Mouse (Mus musculus) stomach, embryonic 14.5 days (tissue): ENCODE measurements at regions not wholly inside any gene's neighbourhood (a gene's known extent, or its start where the extent isn't known, plus 50 kb on each side); places are given as distances from the start of the nearest gene placed in this dataset.

Experiments
- ATAC-seq: fragments of 200-750 bp; cut with Nextera tagmentation; 2 replicates; pipeline ENCODE4 v1.8.0; 2017; ENCODE audit warnings: low read depth, moderate TSS enrichment; ENCODE audit not compliant: insufficient number of reproducible peaks, insufficient read depth, low FRiP score
- H3K27ac ChIP-seq: fragments of 300-500 bp; sonication (generic); 2 replicates; pipeline ENCODE4 v1.5.1; 2014; ENCODE audit warnings: mild to moderate bottlenecking, low read length, moderate library complexity, mixed read lengths
- H3K27me3 ChIP-seq: fragments of 300-500 bp; sonication (generic); 2 replicates; pipeline ENCODE4 v1.6.1; 2014; ENCODE audit warnings: low read length, control low read depth, mixed read lengths; ENCODE audit not compliant: control insufficient read depth, insufficient read depth
- H3K36me3 ChIP-seq: fragments of 300-500 bp; sonication (generic); 2 replicates; pipeline ENCODE4 v1.6.1; 2014; ENCODE audit warnings: mild to moderate bottlenecking, control low read depth, low read length, moderate library complexity, mixed read lengths; ENCODE audit not compliant: control insufficient read depth, insufficient read depth
- H3K4me1 ChIP-seq: fragments of 300-500 bp; sonication (generic); 2 replicates; pipeline ENCODE4 v1.6.1; 2014; ENCODE audit warnings: low read length, control low read depth, mixed read lengths; ENCODE audit not compliant: control insufficient read depth, insufficient read depth
- H3K4me2 ChIP-seq: fragments of 300-500 bp; sonication (generic); replicated peaks from 2 replicates; pipeline ENCODE4 v1.6.1; 2014; ENCODE audit warnings: low read depth, low read length, control low read depth
- H3K4me3 ChIP-seq: fragments of 300-500 bp; sonication (generic); 2 replicates; pipeline ENCODE4 v1.5.1; 2014; ENCODE audit warnings: low read depth, low read length, control low read depth
- H3K9ac ChIP-seq: fragments of 300-500 bp; sonication (generic); replicated peaks from 2 replicates; pipeline ENCODE4 v1.6.1; 2014; ENCODE audit warnings: low read depth, mild to moderate bottlenecking, control low read depth, low read length, moderate library complexity, mixed read lengths
- H3K9me3 ChIP-seq: fragments of 300-500 bp; sonication (generic); 2 replicates; pipeline ENCODE4 v1.6.1; 2016; ENCODE audit warnings: low read depth, low read length, control low read depth; ENCODE audit not compliant: control insufficient read depth
- WGBS: fragments of 180-500 bp; shearing (Covaris S2); extraction: QIAGEN DNeasy Blood & Tissue Kit; methylation state at CpG from one replicate; pipeline ENCODE4 v1.1.7; 2014; 5-methylcytosine and 5-hydroxymethylcytosine counted together

DNA sequence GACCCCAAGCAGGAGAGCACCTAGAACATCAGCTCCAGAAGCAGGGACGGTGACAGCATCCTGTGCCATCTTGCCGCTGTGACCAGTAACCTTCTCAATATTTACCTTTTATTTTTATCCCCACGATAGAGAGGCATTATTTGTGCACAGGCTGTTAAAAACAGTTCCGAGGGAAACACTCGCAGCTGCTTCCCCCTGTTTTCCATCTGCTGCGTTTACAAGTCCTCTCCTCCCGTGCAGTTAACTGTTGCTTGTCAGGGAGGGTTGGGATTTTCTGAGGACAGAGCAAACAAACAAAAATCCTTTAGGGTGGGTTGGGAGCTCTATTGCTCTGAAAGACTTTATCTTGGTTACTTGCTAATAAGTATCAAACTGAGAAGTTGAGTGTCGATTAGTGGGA is 105.4 kb upstream of the Smyd2 start:
- no peak overlapping the region for H3K27ac ChIP-seq
- H3K9ac ChIP-seq, result no peak overlapping the region
- ATAC-seq, result no peak
- WGBS, result 25% methylated on average over 8 of the region's 8 CpGs
- H3K4me3 ChIP-seq, result no peak overlapping the region
- no peaks in the 10 kb centered on the region for H3K27me3 ChIP-seq
- no peaks in the 10 kb centered on the region for H3K9me3 ChIP-seq
- H3K4me2 ChIP-seq, result no peak overlapping the region
- H3K4me1 ChIP-seq, result no peaks in the 10 kb centered on the region
- H3K36me3 ChIP-seq, result no peaks in the 10 kb centered on the region

DNA sequence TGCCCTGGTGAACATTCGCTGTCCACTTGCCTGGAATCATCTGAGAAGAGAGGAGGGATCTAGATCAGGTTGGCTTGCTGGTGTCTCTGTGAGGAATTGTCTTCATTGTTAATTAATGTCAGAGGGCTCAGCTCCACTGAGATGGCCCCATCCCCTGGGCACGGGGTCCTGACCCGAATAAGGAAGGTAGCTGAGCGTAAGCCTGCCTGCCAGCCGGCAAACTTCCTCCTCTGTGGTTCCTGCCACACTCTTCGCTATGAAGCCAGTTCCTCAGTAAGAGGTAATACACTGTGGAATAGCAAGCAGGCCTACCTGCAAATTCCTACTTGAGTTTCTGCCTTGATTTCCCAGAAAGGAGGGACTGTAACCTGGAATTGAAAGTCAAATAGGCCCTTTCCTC is 87.3 kb upstream of the Smyd2 start:
- ATAC-seq, result no peak
- Histone ChIP-seq H3K4me1 (no peaks in the 10 kb centered on the region), H3K4me2 (no peak overlapping the region), H3K27ac (no peak overlapping the region), H3K9me3 (no peaks in the 10 kb centered on the region), H3K36me3 (no peaks in the 10 kb centered on the region), H3K27me3 (no peaks in the 10 kb centered on the region), H3K4me3 (no peak overlapping the region), H3K9ac (no peak overlapping the region)
- WGBS, result 64% methylated on average over 6 of the region's 6 CpGs

DNA sequence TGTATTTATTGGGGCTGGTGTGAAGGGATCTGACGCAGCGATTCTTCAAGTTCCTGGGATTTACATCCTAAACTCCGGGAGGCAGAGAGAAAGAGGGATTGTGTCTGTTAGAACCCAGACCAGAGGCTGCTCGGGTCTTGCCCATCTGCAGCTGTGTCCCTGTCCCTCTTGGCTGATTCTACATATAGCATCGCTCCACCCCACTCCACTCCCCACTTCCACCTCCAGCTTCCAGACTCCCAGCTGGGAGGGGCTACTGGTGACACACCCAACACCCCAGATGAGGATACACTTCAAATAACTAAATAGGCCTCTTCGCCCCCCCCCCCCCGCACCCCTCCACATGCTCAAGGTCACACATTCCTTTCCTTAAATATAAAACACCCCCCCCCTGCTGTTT is 85.1 kb upstream of the Smyd2 start:
- Histone ChIP-seq H3K4me2 (no peak overlapping the region), H3K4me1 (no peaks in the 10 kb centered on the region), H3K27ac (no peak overlapping the region), H3K9ac (no peak overlapping the region), H3K36me3 (no peaks in the 10 kb centered on the region), H3K4me3 (no peak overlapping the region), H3K9me3 (no peaks in the 10 kb centered on the region), H3K27me3 (no peaks in the 10 kb centered on the region)
- ATAC-seq, result no peak
- 63% methylated on average over 7 of the region's 7 CpGs for WGBS

DNA sequence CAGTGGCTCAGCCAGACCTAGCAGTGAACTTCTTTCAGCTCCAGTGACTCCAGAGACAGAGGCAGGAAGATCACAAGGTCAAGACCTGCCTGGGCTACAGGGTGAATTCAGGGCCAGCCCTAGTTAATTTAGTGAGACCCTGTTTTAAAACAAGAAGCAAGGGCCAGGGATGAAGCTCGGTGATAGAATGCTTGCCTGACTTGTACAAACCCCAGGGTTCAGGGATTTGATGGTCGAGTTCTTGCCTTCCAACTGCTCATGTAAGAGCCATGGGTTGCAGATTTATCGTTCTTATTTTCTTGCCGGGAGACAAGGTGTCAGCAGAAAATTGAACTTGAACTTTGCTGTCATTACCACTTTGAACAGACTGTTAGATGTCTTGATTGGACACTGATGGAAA is 78.9 kb upstream of the Smyd2 start:
- Histone ChIP-seq H3K9me3 (no peaks in the 10 kb centered on the region), H3K27ac (no peak overlapping the region), H3K4me2 (no peak overlapping the region), H3K36me3 (no peaks in the 10 kb centered on the region), H3K27me3 (no peaks in the 10 kb centered on the region), H3K4me1 (no peaks in the 10 kb centered on the region), H3K9ac (no peak overlapping the region), H3K4me3 (no peak overlapping the region)
- WGBS, result 58% methylated on average over 4 of the region's 4 CpGs
- ATAC-seq, result no peak

DNA sequence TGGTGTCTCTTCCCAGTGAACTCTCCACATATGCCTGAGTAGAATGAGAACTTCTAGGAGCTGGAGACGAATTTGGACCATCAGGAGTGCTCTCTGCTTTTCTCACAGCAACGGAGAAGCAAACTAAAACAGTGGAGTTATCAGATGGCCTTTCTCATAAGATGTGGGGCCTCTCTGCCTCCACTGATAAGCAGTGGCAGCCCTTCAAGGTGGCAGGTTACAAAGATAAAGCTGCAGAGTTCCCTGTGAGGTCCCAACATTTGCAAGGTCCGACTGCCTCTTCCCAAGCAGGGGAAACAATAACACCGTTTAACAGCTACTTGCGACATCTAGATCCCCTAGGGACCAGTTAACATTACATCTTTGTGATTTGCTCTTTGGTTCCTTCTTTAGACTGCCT is 71.5 kb upstream of the Smyd2 start:
- H3K36me3 ChIP-seq, result no peaks in the 10 kb centered on the region
- H3K4me2 ChIP-seq, result no peak overlapping the region
- H3K27ac ChIP-seq, result no peak overlapping the region
- H3K4me3 ChIP-seq, result no peak overlapping the region
- no peak overlapping the region for H3K9ac ChIP-seq
- no peak for ATAC-seq
- no peaks in the 10 kb centered on the region for H3K27me3 ChIP-seq
- H3K4me1 ChIP-seq, result no peaks in the 10 kb centered on the region
- no peaks in the 10 kb centered on the region for H3K9me3 ChIP-seq
- WGBS, result 21% methylated on average over 5 of the region's 5 CpGs

DNA sequence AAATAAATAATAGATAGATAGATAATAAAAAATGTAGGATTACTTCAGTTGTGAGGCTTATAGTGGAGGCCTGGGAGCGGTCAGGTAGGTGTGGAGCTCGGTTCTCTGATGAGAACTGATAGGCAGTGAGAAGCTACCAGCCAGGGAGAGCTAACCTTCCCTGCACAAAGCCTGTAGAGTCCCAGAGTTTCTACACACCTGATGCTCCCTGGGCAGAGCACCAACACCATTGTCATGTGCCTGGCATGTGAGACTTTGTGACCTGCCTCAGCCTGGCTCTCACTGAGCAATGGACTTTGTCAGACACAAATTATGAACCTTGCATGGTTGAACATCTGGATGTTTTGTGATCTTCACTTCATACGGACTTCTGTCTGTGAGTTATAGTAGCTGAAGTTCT is 71.1 kb upstream of the Smyd2 start:
- H3K9me3 ChIP-seq, result no peaks in the 10 kb centered on the region
- no peak overlapping the region for H3K4me2 ChIP-seq
- H3K36me3 ChIP-seq, result no peaks in the 10 kb centered on the region
- H3K4me1 ChIP-seq, result no peaks in the 10 kb centered on the region
- H3K27me3 ChIP-seq, result no peaks in the 10 kb centered on the region
- no peak overlapping the region for H3K27ac ChIP-seq
- no peak overlapping the region for H3K9ac ChIP-seq
- 82% methylated on average over 3 of the region's 3 CpGs for WGBS
- no peak overlapping the region for H3K4me3 ChIP-seq
- ATAC-seq, result no peak

DNA sequence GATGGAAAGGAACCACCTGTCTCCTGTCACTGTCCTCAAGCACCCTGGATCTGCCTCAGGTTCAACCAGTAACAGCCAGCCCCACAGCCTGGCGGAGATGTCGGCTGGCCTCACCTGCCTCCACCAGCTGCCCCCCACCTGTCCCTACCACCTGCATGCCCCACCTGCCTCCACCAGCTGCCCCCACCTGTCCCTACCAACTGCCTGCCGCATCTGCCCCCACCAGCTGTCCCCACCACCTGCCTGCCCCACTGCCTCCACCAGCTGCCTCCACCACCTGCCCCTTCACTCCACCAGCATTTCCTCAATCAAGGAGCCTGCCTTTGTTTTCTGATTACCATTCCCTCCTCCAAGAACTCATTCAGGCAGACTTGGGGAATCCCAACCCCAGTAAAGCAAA is 68.9 kb upstream of the Smyd2 start:
- WGBS, result 84% methylated on average over 3 of the region's 3 CpGs
- H3K4me3 ChIP-seq, result no peak overlapping the region
- H3K9ac ChIP-seq, result no peak overlapping the region
- no peak for ATAC-seq
- H3K9me3 ChIP-seq, result no peaks in the 10 kb centered on the region
- H3K27me3 ChIP-seq, result no peaks in the 10 kb centered on the region
- H3K27ac ChIP-seq, result no peak overlapping the region
- no peak overlapping the region for H3K4me2 ChIP-seq
- H3K36me3 ChIP-seq, result no peaks in the 10 kb centered on the region
- H3K4me1 ChIP-seq, result no peaks in the 10 kb centered on the region

DNA sequence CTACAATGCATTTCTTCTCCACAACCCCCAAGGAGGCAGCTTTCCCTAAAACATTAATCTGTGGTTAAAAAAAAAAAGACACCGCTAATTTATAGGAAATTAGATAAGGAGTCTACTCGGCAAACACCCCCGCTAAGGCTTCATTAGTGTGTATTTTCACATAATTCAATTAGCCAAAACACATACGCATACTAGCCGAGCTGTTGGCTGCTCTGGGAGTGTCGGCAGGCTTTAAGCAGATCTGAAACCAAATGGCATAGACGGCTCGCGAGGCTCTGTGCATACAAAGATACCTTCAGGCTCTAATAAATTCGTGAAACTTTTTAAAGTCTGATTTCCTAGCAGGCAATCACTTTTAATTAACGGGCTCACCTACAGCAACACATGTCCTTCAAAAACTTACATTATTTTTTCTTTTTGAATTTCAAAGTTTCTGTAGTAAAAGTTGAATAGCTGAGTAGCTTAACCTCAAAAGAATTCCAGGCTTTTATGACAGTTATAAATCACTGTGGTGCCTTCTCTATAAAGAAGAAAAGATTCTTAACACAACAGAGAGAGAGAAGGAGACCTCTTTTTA is 68.0 kb upstream of the Smyd2 start:
- H3K4me1 ChIP-seq, result no peaks in the 10 kb centered on the region
- H3K9ac ChIP-seq, result no peak overlapping the region
- no peak overlapping the region for H3K27ac ChIP-seq
- no peak overlapping the region for H3K4me3 ChIP-seq
- no peaks in the 10 kb centered on the region for H3K27me3 ChIP-seq
- no peaks in the 10 kb centered on the region for H3K9me3 ChIP-seq
- no peak for ATAC-seq
- WGBS, result 22% methylated on average over 11 of the region's 11 CpGs
- H3K36me3 ChIP-seq, result no peaks in the 10 kb centered on the region
- no peak overlapping the region for H3K4me2 ChIP-seq

DNA sequence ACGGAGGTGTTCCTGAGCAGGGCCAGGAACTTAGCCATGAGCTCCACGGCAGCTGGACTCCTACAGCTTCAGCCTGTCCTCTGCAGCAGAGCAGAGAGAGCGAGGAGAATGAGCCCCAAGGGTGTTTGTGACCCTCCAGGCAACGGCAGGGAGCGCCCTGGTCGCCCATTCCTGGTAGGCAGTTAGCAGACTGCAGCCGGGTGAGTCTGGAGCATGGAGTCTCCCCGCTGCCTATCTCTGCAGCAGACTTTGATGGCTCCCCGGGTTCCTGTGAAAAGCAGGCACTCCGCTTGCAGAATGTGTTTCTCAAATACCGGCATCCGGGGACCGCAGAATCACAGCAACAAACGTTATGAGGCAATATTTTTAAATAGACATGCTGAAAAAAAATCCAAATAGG is 67.2 kb upstream of the Smyd2 start:
- no peaks in the 10 kb centered on the region for H3K4me1 ChIP-seq
- H3K4me3 ChIP-seq, result no peak overlapping the region
- ATAC-seq, result no peak
- H3K27me3 ChIP-seq, result no peaks in the 10 kb centered on the region
- no peak overlapping the region for H3K27ac ChIP-seq
- no peaks in the 10 kb centered on the region for H3K36me3 ChIP-seq
- H3K9me3 ChIP-seq, result no peaks in the 10 kb centered on the region
- H3K4me2 ChIP-seq, result peak overlapping the region; percentile 16; the same call in 1 of the 2 replicates
- 23% methylated on average over 14 of the region's 14 CpGs for WGBS
- H3K9ac ChIP-seq, result no peak overlapping the region
